Mouse (Mus musculus): ENCODE measurements around the gene Hdac9.

Gene Hdac9

GRCm38 (mm10) chr12:34612511-34612910, 304.4 kb downstream of the Hdac9 start:
- DNase-seq (ENCODE audit: low spot score in 2 of 2) = no peak

GRCm38 (mm10) chr12:34604521-34604920, 312.4 kb downstream of the Hdac9 start:
- no peak for DNase-seq (ENCODE audit: low spot score in 2 of 2)

- no peak for DNase-seq (ENCODE audit: low spot score in 2 of 2)
Observed at GRCm38 (mm10) chr12:34594167-34594793, 322.6 kb downstream of the Hdac9 start.

GRCm38 (mm10) chr12:34587171-34587570, 329.7 kb downstream of the Hdac9 start:
- DNase-seq (ENCODE audit: low spot score in 2 of 2) = no peak

- DNase-seq (ENCODE audit: low spot score in 2 of 2) = no peak
Observed at GRCm38 (mm10) chr12:34582522-34582921, 334.4 kb downstream of the Hdac9 start.

- DNase-seq (ENCODE audit: low spot score in 2 of 2) = no peak
Observed at GRCm38 (mm10) chr12:34579220-34579619, 337.7 kb downstream of the Hdac9 start.

GRCm38 (mm10) chr12:34571069-34571468, 345.8 kb downstream of the Hdac9 start:
- no peak for DNase-seq (ENCODE audit: low spot score in 2 of 2)

- DNase-seq (ENCODE audit: low spot score in 2 of 2) = no peak
Observed at GRCm38 (mm10) chr12:34569472-34569871, 347.4 kb downstream of the Hdac9 start.

- DNase-seq (ENCODE audit: low spot score in 2 of 2) = no peak
Observed at GRCm38 (mm10) chr12:34569052-34569451, 347.8 kb downstream of the Hdac9 start.

GRCm38 (mm10) chr12:34562331-34562730, 354.6 kb downstream of the Hdac9 start:
- DNase-seq (ENCODE audit: low spot score in 2 of 2) = no peak

GRCm38 (mm10) chr12:34559001-34559400, 357.9 kb downstream of the Hdac9 start:
- DNase-seq (ENCODE audit: low spot score in 2 of 2) = no peak

- no peak for DNase-seq (ENCODE audit: low spot score in 2 of 2)
Observed at GRCm38 (mm10) chr12:34554803-34555202, 362.1 kb downstream of the Hdac9 start.

- peak in 1 of 2 experiments; percentile 23 for DNase-seq (ENCODE audit: low spot score in 2 of 2)
Observed at GRCm38 (mm10) chr12:34550268-34550667, 366.6 kb downstream of the Hdac9 start.

- DNase-seq (ENCODE audit: low spot score in 2 of 2) = peak; percentile 83 to 87
Observed at GRCm38 (mm10) chr12:34529165-34529545, 387.7 kb downstream of the Hdac9 start.

- peak; percentile 61 to 69 for DNase-seq (ENCODE audit: low spot score in 2 of 2)
Observed at GRCm38 (mm10) chr12:34528201-34529164, 388.4 kb downstream of the Hdac9 start.

GRCm38 (mm10) chr12:34527761-34528160, 389.1 kb downstream of the Hdac9 start:
- DNase-seq (ENCODE audit: low spot score in 2 of 2) = peak in 1 of 2 experiments; percentile 30

- DNase-seq (ENCODE audit: low spot score in 2 of 2) = no peak
Observed at GRCm38 (mm10) chr12:34521468-34521867, 395.4 kb downstream of the Hdac9 start.

GRCm38 (mm10) chr12:34516769-34517562, 399.9 kb downstream of the Hdac9 start:
- no peak for DNase-seq (ENCODE audit: low spot score in 2 of 2)

- DNase-seq (ENCODE audit: low spot score in 2 of 2) = no peak
Observed at GRCm38 (mm10) chr12:34506345-34506744, 410.6 kb downstream of the Hdac9 start.

- DNase-seq (ENCODE audit: low spot score in 2 of 2) = peak in 1 of 2 experiments; percentile 39
Observed at GRCm38 (mm10) chr12:34498751-34499626, 417.9 kb downstream of the Hdac9 start.

GRCm38 (mm10) chr12:34498331-34498730, 418.6 kb downstream of the Hdac9 start:
- no peak for DNase-seq (ENCODE audit: low spot score in 2 of 2)
